9 mouse cellular contexts compared by ENCODE assay signal in genomic region chr19:30247359-30247758, GRCm38 (mm10). TPM values are rescaled to one million over a fixed set of nuclear protein-coding genes. Genes with fewer than 3 reads are reported as not detected.
DNase-seq lines count a peak whose midpoint lies in the region; ATAC-seq and TF ChIP-seq lines count a peak whose summit lies in the region.
"Had no signal": no experiment of that assay in that cellular context is flagged by ENCODE, and none has a peak within 500 bp of the region (broad histone marks: within the 10 kb centered on the region; RNA-seq: fewer than 3 reads in every experiment).

No protein-coding gene starts in this region.

- no peak overlapping the region for H3K4me3 ChIP-seq in G1E (ENCODE audit: low read depth, low read length)
- H3K4me3 ChIP-seq: embryonic facial prominence, embryonic 15.5 days had no signal

- no peaks in the 10 kb centered on the region for H3K27me3 ChIP-seq in G1E (ENCODE audit: insufficient read depth, low read length)
- H3K27me3 ChIP-seq: embryonic facial prominence, embryonic 15.5 days had no signal

- peak; percentile 4 to 29 for DNase-seq in heart, postnatal 10 days
- no peak for DNase-seq in heart, postnatal 36 days
- peak; percentile 19 for DNase-seq in 3134 (ENCODE audit: extremely low read depth, insufficient read length, low spot score)
- no peak for DNase-seq in G1E (ENCODE audit: low spot score)
- no peak for DNase-seq in spleen, postnatal 4 days (ENCODE audit: low spot score in 2 of 2)
- DNase-seq in heart, adult 8-10 months (ENCODE audit: low spot score) = no peak

- intact Hi-C loops in heart, postnatal 10 days (cut with DNase I) = loop anchor here (10.0 kb wide), 1 partner anchor 1517 kb away; the partner anchor contains the start of gene Prkg1
- intact Hi-C loops in heart, postnatal 36 days (cut with DNase I) = no loop called here

- no peaks in the 10 kb centered on the region for H3K36me3 ChIP-seq in G1E (replicated peaks)
- H3K36me3 ChIP-seq: embryonic facial prominence, embryonic 15.5 days had no signal

- ATAC-seq in G1E (ENCODE audit: extremely low read depth, insufficient number of reproducible peaks, low FRiP score, poor library complexity, severe bottlenecking) = no peak
- ATAC-seq in granulocyte monocyte progenitor cell, adult 5-6 weeks (replicated peaks; ENCODE audit: poor library complexity, severe bottlenecking) = peak; percentile 48
- ATAC-seq in megakaryocyte progenitor cell, adult 5-6 weeks (replicated peaks; ENCODE audit: poor library complexity) = peak; percentile 71

- H3K9me3 ChIP-seq in G1E (replicated peaks) = no peaks in the 10 kb centered on the region
- H3K9me3 ChIP-seq: embryonic facial prominence, embryonic 15.5 days had no signal

- no peaks in the 10 kb centered on the region for H3K4me1 ChIP-seq in G1E (ENCODE audit: insufficient read depth, low read depth, low read length)
- H3K4me1 ChIP-seq: embryonic facial prominence, embryonic 15.5 days had no signal

- peak; percentile 41; the same call in 1 of the 2 replicates for TF ChIP-seq CTCF in G1E (IDR thresholded peaks at IDR 0.05; ENCODE audit: low read depth, low read length)

RNA-seq across cellular contexts. Expression of gene Mbl2, which starts 14.6 kb away (rescaled TPM):
- not detected for total RNA-seq in heart, postnatal 10 days (2021)
- total RNA-seq in heart, postnatal 36 days (2021) = not detected
- total RNA-seq in G1E (2014; fragmentation: Nextera tagmentation) (not detected in 2 replicates), G1E (2017) (not detected in 2 replicates)
- polyA plus RNA-seq in G1E (2012) = not detected in 2 replicates
- not detected in 2 replicates for total RNA-seq in granulocyte monocyte progenitor cell, adult 5-6 weeks (2014; fragmentation: Nextera tagmentation)
- total RNA-seq in granulocyte monocyte progenitor cell, adult 5-6 weeks (2017) = not detected in 2 replicates
- total RNA-seq in megakaryocyte progenitor cell, adult 5-6 weeks (2015) = not detected in 2 replicates
- total RNA-seq in megakaryocyte progenitor cell, adult 5-6 weeks (2017) = not detected in 2 replicates
- not detected for total RNA-seq in heart, adult 8-10 months (2022)

Comparison
In these comparisons a context has a peak if more than half of its experiments do, and no peak if none do; other contexts are left out.
1. DNase-seq: peak in heart, postnatal 10 days (2 of 2) and 3134 (single experiment); none in heart, postnatal 36 days (0 of 2), G1E (single experiment), spleen, postnatal 4 days (0 of 2) and heart, adult 8-10 months (single experiment).